Mouse (Mus musculus): ENCODE measurements around the gene Slco4c1.
A peak's percentile ranks its signal among the peaks of the same experiment; 100 is the strongest.

The Slco4c1 gene

GRCm38 (mm10) chr1:96871528-96872360 lies at the start of gene Slco4c1:
Gene Slco4c1, minus strand, starts transcription at chr1:96872171.
- no peak for DNase-seq (ENCODE audit: extremely low spot score, low read depth, low spot score)

GRCm38 (mm10) chr1:96917333-96917732 lies 45.4 kb upstream of the Slco4c1 start:
- DNase-seq (ENCODE audit: extremely low spot score, low read depth, low spot score), result no peak

- no peak for DNase-seq (ENCODE audit: extremely low spot score, low read depth, low spot score)
These were observed 11.8 kb upstream of the Slco4c1 start for GRCm38 (mm10) chr1:96883788-96884187.

GRCm38 (mm10) chr1:96878572-96878971 lies 6.6 kb upstream of the Slco4c1 start:
- no peak for DNase-seq (ENCODE audit: extremely low spot score, low read depth, low spot score)

GRCm38 (mm10) chr1:96876076-96876475 lies 4.1 kb upstream of the Slco4c1 start:
- no peak for DNase-seq (ENCODE audit: extremely low spot score, low read depth, low spot score)

GRCm38 (mm10) chr1:96874636-96875035 lies 2.7 kb upstream of the Slco4c1 start:
- DNase-seq (ENCODE audit: extremely low spot score, low read depth, low spot score), result no peak

- DNase-seq (ENCODE audit: extremely low spot score, low read depth, low spot score), result no peak
These were observed 356 bp upstream of the Slco4c1 start for GRCm38 (mm10) chr1:96872361-96872693.

GRCm38 (mm10) chr1:96870764-96871307 lies 1.1 kb downstream of the Slco4c1 start:
- DNase-seq (ENCODE audit: extremely low spot score, low read depth, low spot score), result no peak

- no peak for DNase-seq (ENCODE audit: extremely low spot score, low read depth, low spot score)
These were observed 3.2 kb downstream of the Slco4c1 start for GRCm38 (mm10) chr1:96868722-96869121.

GRCm38 (mm10) chr1:96866002-96866401 lies 6.0 kb downstream of the Slco4c1 start:
- DNase-seq (ENCODE audit: extremely low spot score, low read depth, low spot score), result no peak

GRCm38 (mm10) chr1:96864120-96864519 lies 7.9 kb downstream of the Slco4c1 start:
- DNase-seq (ENCODE audit: extremely low spot score, low read depth, low spot score), result no peak

- DNase-seq (ENCODE audit: extremely low spot score, low read depth, low spot score), result no peak
These were observed 11.8 kb downstream of the Slco4c1 start for GRCm38 (mm10) chr1:96859995-96860684.

GRCm38 (mm10) chr1:96853541-96853940 lies 18.4 kb downstream of the Slco4c1 start:
- no peak for DNase-seq (ENCODE audit: extremely low spot score, low read depth, low spot score)

- no peak for DNase-seq (ENCODE audit: extremely low spot score, low read depth, low spot score)
These were observed 22.9 kb downstream of the Slco4c1 start for GRCm38 (mm10) chr1:96849101-96849500.

- no peak for DNase-seq (ENCODE audit: extremely low spot score, low read depth, low spot score)
These were observed 23.4 kb downstream of the Slco4c1 start for GRCm38 (mm10) chr1:96848606-96849005.

- DNase-seq (ENCODE audit: extremely low spot score, low read depth, low spot score), result peak; percentile 52
These were observed 25.2 kb downstream of the Slco4c1 start for GRCm38 (mm10) chr1:96846727-96847126.

GRCm38 (mm10) chr1:96805287-96805727 lies 66.7 kb downstream of the Slco4c1 start:
- DNase-seq (ENCODE audit: extremely low spot score, low read depth, low spot score), result no peak

- DNase-seq (ENCODE audit: extremely low spot score, low read depth, low spot score), result peak; percentile 39
These were observed 70.4 kb downstream of the Slco4c1 start for GRCm38 (mm10) chr1:96801595-96801994.

- no peak for DNase-seq (ENCODE audit: extremely low spot score, low read depth, low spot score)
These were observed 77.3 kb downstream of the Slco4c1 start for GRCm38 (mm10) chr1:96794690-96795089.

- DNase-seq (ENCODE audit: extremely low spot score, low read depth, low spot score), result no peak
These were observed 77.7 kb downstream of the Slco4c1 start for GRCm38 (mm10) chr1:96794290-96794689.

GRCm38 (mm10) chr1:96789268-96789667 lies 82.7 kb downstream of the Slco4c1 start:
- no peak for DNase-seq (ENCODE audit: extremely low spot score, low read depth, low spot score)

- DNase-seq (ENCODE audit: extremely low spot score, low read depth, low spot score), result no peak
These were observed 97.8 kb downstream of the Slco4c1 start for GRCm38 (mm10) chr1:96774174-96774573.

All from hindlimb bud, embryonic 11.5 days (tissue).